9 mouse cellular contexts compared by ENCODE assay signal in genomic region chr13:99055609-99056321, GRCm38 (mm10).
DNase-seq lines count a peak whose midpoint lies in the region; ATAC-seq lines count a peak whose summit lies in the region.
"Had no signal": no experiment of that assay in that cellular context is flagged by ENCODE, and none has a peak within 500 bp of the region (broad histone marks: within the 10 kb centered on the region; RNA-seq: fewer than 3 reads in every experiment).

No protein-coding gene starts in this region.

- no peak overlapping the region for H3K9ac ChIP-seq in embryonic facial prominence, embryonic 11.5 days (replicated peaks; ENCODE audit: low read length)
- H3K9ac ChIP-seq in midbrain, embryonic 14.5 days (replicated peaks; ENCODE audit: low read length): no peak overlapping the region
- H3K9ac ChIP-seq in intestine, embryonic 15.5 days: no peak overlapping the region

- no peaks in the 10 kb centered on the region for H3K36me3 ChIP-seq in embryonic facial prominence, embryonic 11.5 days (replicated peaks; ENCODE audit: control insufficient read depth, insufficient read depth, low read depth, low read length)
- no peaks in the 10 kb centered on the region for H3K36me3 ChIP-seq in embryonic facial prominence, embryonic 10.5 days (replicated peaks)
- no peaks in the 10 kb centered on the region for H3K36me3 ChIP-seq in midbrain, embryonic 14.5 days (ENCODE audit: control insufficient read depth, insufficient read depth, low read length)
- H3K36me3 ChIP-seq in midbrain, embryonic 10.5 days: no peaks in the 10 kb centered on the region
- no peaks in the 10 kb centered on the region for H3K36me3 ChIP-seq in intestine, embryonic 15.5 days

- 0 out of 2 replicates have a peak, but pooled peaks have one; percentile 34 for ATAC-seq in embryonic facial prominence, embryonic 11.5 days (replicated peaks; ENCODE audit: insufficient number of reproducible peaks, low FRiP score, low TSS enrichment, low read depth)
- ATAC-seq in midbrain, embryonic 14.5 days (ENCODE audit: low FRiP score, low TSS enrichment): no peak
- peak; percentile 83 for ATAC-seq in intestine, embryonic 15.5 days

- 41% methylated on average over 11 of the region's 11 CpGs for WGBS in embryonic facial prominence, embryonic 11.5 days
- WGBS in embryonic facial prominence, embryonic 10.5 days: 66% methylated on average over 11 of the region's 11 CpGs
- WGBS in midbrain, embryonic 14.5 days: 37% methylated on average over 11 of the region's 11 CpGs
- 66% methylated on average over 11 of the region's 11 CpGs for WGBS in midbrain, embryonic 10.5 days
- 30% methylated on average over 11 of the region's 11 CpGs for WGBS in intestine, embryonic 15.5 days

- no peaks in the 10 kb centered on the region for H3K27me3 ChIP-seq in embryonic facial prominence, embryonic 11.5 days (ENCODE audit: control insufficient read depth, insufficient read depth, low read length)
- H3K27me3 ChIP-seq in embryonic facial prominence, embryonic 10.5 days (replicated peaks; ENCODE audit: low read depth, poor library complexity, severe bottlenecking): no peaks in the 10 kb centered on the region
- no peaks in the 10 kb centered on the region for H3K27me3 ChIP-seq in midbrain, embryonic 14.5 days (ENCODE audit: control insufficient read depth, insufficient read depth, low read length)
- no peaks in the 10 kb centered on the region for H3K27me3 ChIP-seq in midbrain, embryonic 10.5 days (ENCODE audit: low read depth, poor library complexity, severe bottlenecking)
- H3K27me3 ChIP-seq in intestine, embryonic 15.5 days (replicated peaks): no peaks in the 10 kb centered on the region

- H3K27ac ChIP-seq in embryonic facial prominence, embryonic 11.5 days (replicated peaks; ENCODE audit: low read depth, low read length): no peak overlapping the region
- no peak overlapping the region for H3K27ac ChIP-seq in embryonic facial prominence, embryonic 10.5 days (replicated peaks)
- no peak overlapping the region for H3K27ac ChIP-seq in midbrain, embryonic 14.5 days (replicated peaks; ENCODE audit: low read depth, low read length)
- H3K27ac ChIP-seq in midbrain, embryonic 10.5 days (replicated peaks): no peak overlapping the region
- peak overlapping the region; percentile 27; the same call in 1 of the 2 replicates for H3K27ac ChIP-seq in intestine, embryonic 15.5 days

- H3K4me1 ChIP-seq in embryonic facial prominence, embryonic 11.5 days (ENCODE audit: control insufficient read depth, insufficient read depth, low read length): no peaks in the 10 kb centered on the region
- peaks cover 16% of the 10 kb centered on the region for H3K4me1 ChIP-seq in embryonic facial prominence, embryonic 10.5 days
- peaks cover 4% of the 10 kb centered on the region for H3K4me1 ChIP-seq in midbrain, embryonic 14.5 days (ENCODE audit: control insufficient read depth, insufficient read depth, low read length)
- peaks cover 24% of the 10 kb centered on the region for H3K4me1 ChIP-seq in midbrain, embryonic 10.5 days
- peaks cover 10% of the 10 kb centered on the region; the same call in 1 of the 2 replicates for H3K4me1 ChIP-seq in intestine, embryonic 15.5 days (replicated peaks)

- H3K4me3 ChIP-seq in embryonic facial prominence, embryonic 11.5 days (ENCODE audit: low read depth, low read length): no peak overlapping the region
- no peak overlapping the region for H3K4me3 ChIP-seq in embryonic facial prominence, embryonic 10.5 days
- no peak overlapping the region for H3K4me3 ChIP-seq in midbrain, embryonic 14.5 days (replicated peaks; ENCODE audit: low read depth, low read length)
- no peak overlapping the region for H3K4me3 ChIP-seq in midbrain, embryonic 10.5 days
- no peak overlapping the region for H3K4me3 ChIP-seq in intestine, embryonic 15.5 days (replicated peaks)
- H3K4me3 ChIP-seq: erythroblast, embryonic 14.5 days had no signal

- no peaks in the 10 kb centered on the region for H3K9me3 ChIP-seq in embryonic facial prominence, embryonic 11.5 days (replicated peaks; ENCODE audit: control insufficient read depth, low read length)
- H3K9me3 ChIP-seq in embryonic facial prominence, embryonic 10.5 days: no peaks in the 10 kb centered on the region
- no peaks in the 10 kb centered on the region for H3K9me3 ChIP-seq in midbrain, embryonic 14.5 days (ENCODE audit: control insufficient read depth, low read length)
- H3K9me3 ChIP-seq in midbrain, embryonic 10.5 days (replicated peaks): no peaks in the 10 kb centered on the region
- no peaks in the 10 kb centered on the region for H3K9me3 ChIP-seq in intestine, embryonic 15.5 days

- H3K4me2 ChIP-seq in embryonic facial prominence, embryonic 11.5 days (ENCODE audit: low read depth, low read length): no peak overlapping the region
- H3K4me2 ChIP-seq in midbrain, embryonic 14.5 days (ENCODE audit: low read length): no peak overlapping the region
- no peak overlapping the region for H3K4me2 ChIP-seq in intestine, embryonic 15.5 days (replicated peaks)

- peak; percentile 31 for DNase-seq in embryonic facial prominence, embryonic 11.5 days (ENCODE audit: low spot score)
- DNase-seq in embryonic facial prominence, embryonic 10.5 days (ENCODE audit: low spot score): no peak
- DNase-seq in midbrain, embryonic 14.5 days: peak; percentile 34
- no peak for DNase-seq in midbrain, embryonic 10.5 days (ENCODE audit: low spot score)
- peak; percentile 26 for DNase-seq in right cerebral cortex, postnatal 4 days
- no peak for DNase-seq in ovary, postnatal 14 days (ENCODE audit: low spot score)
- no peak for DNase-seq in thymus, postnatal 4 days

Comparison
In these comparisons a context has a peak if more than half of its experiments do, and no peak if none do; other contexts are left out.
1. DNase-seq: peak in embryonic facial prominence, embryonic 11.5 days (single experiment), midbrain, embryonic 14.5 days (single experiment) and right cerebral cortex, postnatal 4 days (single experiment); none in embryonic facial prominence, embryonic 10.5 days (single experiment), midbrain, embryonic 10.5 days (single experiment), ovary, postnatal 14 days (single experiment) and thymus, postnatal 4 days (single experiment).